Mouse (Mus musculus): ENCODE results near the gene Trp73.

DNA sequence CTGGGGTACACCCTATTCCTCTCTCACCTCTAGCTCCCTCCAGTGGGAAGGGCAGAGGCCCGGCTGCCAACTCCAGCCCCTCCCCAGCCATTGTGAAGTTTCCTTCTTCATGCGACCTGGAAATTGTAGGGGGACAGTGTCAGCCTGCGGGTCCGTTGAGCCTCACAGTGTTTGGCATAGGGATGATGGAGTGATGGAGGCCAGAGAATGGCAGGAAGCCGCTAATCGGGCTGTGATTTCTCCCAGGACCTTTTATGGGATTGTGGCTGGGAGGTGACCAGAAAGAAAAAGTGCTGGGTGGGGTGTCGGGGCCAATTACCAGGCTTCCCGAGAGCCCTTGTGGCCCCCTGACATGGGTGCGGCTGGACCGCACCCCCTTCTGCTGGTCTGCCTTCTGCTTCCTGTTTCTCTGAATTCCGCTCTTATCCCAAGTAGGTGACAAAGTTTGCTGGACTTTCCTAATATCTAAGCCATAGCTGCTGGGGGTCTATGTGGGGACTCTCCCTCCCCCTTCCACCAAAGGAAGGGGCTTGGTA is 46.1 kb upstream of the Trp73 start:
- TF ChIP-seq CTCF (IDR thresholded peaks at IDR 0.05; ENCODE audit: low read depth) (no peak), EP300 (optimal IDR thresholded peaks at IDR 0.05) (no peak)
